Mouse (Mus musculus): Measurements from ENCODE around the gene Cstf3. TPM values are rescaled to one million over a fixed set of nuclear protein-coding genes. Genes with fewer than 3 reads are reported as not detected.

The Cstf3 gene
- polyA plus RNA-seq, 1 experiment from 2014 or later: 49.2 TPM

DNA sequence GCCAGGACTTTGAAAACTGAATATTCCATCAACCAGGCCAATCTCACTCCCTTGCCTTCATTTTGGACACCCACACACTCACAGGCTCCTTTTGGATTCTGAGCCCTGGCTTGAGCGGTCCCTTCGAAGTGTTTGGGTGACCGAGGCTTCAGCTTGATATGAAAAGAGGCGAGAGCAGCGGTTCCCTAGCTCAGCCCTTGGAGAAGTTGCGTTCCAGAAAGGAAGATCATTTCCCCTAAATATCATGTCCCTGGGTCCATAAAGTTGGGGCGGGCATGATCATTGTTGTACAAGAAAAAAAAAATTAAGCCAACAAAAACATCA lies 122.1 kb downstream of the Cstf3 start:
- H3K9ac ChIP-seq: peak overlapping the region; percentile 90
- H3K27me3 ChIP-seq (replicated peaks): peaks cover 5% of the 10 kb centered on the region; the same call in 1 of the 2 replicates
- H3K9me3 ChIP-seq: no peaks in the 10 kb centered on the region
- peaks cover 26% of the 10 kb centered on the region for H3K4me1 ChIP-seq
- 2% methylated on average over 7 of the region's 7 CpGs for WGBS
- peak overlapping the region; percentile 83 for H3K4me3 ChIP-seq
- peak overlapping the region; percentile 83 for H3K4me2 ChIP-seq
- ATAC-seq (ENCODE audit: extremely low read depth, insufficient number of reproducible peaks, low FRiP score, low TSS enrichment): no peak
- H3K36me3 ChIP-seq: no peaks in the 10 kb centered on the region
- H3K27ac ChIP-seq (replicated peaks): peak overlapping the region; percentile 61

- H3K4me2 ChIP-seq: peak overlapping the region; percentile 22; the same call in 1 of the 2 replicates
- H3K27me3 ChIP-seq (replicated peaks): peaks cover 5% of the 10 kb centered on the region; the same call in 1 of the 2 replicates
- no peaks in the 10 kb centered on the region for H3K36me3 ChIP-seq
- H3K9ac ChIP-seq: no peak overlapping the region
- 31% methylated on average over 15 of the region's 15 CpGs for WGBS
- H3K4me1 ChIP-seq: peaks cover 26% of the 10 kb centered on the region
- H3K4me3 ChIP-seq: no peak overlapping the region
- H3K9me3 ChIP-seq: no peaks in the 10 kb centered on the region
- H3K27ac ChIP-seq (replicated peaks): no peak overlapping the region
- no peak for ATAC-seq (ENCODE audit: extremely low read depth, insufficient number of reproducible peaks, low FRiP score, low TSS enrichment)
Observed at GRCm38 (mm10) chr2:104714254-104714691, 124.0 kb downstream of the Cstf3 start.

Other genes starting within 250 kb of the Cstf3 start
- 0.06 and 0.15 TPM in 2 replicates for gene D430041D05Rik, start 179.5 kb upstream of the Cstf3 start, polyA plus RNA-seq (2015; fragmentation: Nextera tagmentation; extraction: Ambion mirVana)
- gene Hipk3, start 96.1 kb upstream of the Cstf3 start, polyA plus RNA-seq (2015; fragmentation: Nextera tagmentation; extraction: Ambion mirVana): 29.9 and 30.6 TPM in 2 replicates
- gene Tcp11l1, start 121.6 kb downstream of the Cstf3 start, polyA plus RNA-seq (2015; fragmentation: Nextera tagmentation; extraction: Ambion mirVana): 25.6 and 32.2 TPM in 2 replicates
- not detected in 2 replicates for gene Pin1rt1, start 125.9 kb downstream of the Cstf3 start, polyA plus RNA-seq (2015; fragmentation: Nextera tagmentation; extraction: Ambion mirVana)
- 3.3 and 4.6 TPM in 2 replicates for gene Depdc7, start 152.4 kb downstream of the Cstf3 start, polyA plus RNA-seq (2015; fragmentation: Nextera tagmentation; extraction: Ambion mirVana)
- 6.4 and 6.6 TPM in 2 replicates for gene Qser1, start 226.2 kb downstream of the Cstf3 start, polyA plus RNA-seq (2015; fragmentation: Nextera tagmentation; extraction: Ambion mirVana)

Measured in heart, embryonic 13.5 days (tissue).